Mouse (Mus musculus): ENCODE data around the gene Olfr341.

Gene Olfr341

DNA sequence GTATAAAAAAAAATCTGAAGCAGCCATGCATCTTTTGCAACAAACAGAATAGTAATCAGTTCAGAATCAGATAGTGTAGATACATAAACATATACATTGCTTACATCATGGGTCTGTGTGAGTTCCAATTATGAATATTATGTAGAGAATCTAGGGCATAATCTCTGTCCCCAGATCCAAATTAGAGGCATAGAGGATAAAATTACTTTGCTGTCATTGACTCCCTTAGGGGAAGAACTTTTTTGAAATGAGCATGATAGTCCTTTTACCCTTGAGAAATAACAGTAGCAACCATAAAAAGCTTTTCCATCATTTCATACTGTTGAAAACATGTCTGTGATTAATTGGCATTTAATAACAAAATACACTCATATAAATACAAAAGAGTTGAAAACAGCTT, at the start of gene Olfr341:
Gene Olfr341, minus strand, starts transcription at position 101 of the 400 bp plus-strand sequence.
- DNase-seq (ENCODE audit: low spot score), result no peak

DNA sequence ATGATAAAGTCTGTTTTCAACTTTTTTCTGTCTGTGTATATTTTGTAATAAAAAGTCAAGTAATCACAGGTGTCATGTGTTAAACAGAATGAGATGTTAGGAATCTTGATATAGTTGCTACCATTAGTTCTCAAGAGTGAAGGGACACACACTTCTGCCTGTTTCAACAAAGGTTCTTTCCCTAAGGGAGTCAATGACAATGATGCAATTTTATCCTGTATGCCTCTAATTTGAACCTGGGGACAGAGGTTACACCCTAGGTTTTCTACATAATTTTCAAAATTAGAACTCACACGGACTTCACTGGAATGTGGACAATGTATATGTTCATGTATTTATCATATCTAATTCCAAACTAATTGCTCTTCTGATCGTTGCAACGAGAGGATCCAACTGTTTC, 42.4 kb upstream of the Olfr341 start, which contains the start of gene Olfr342:
Gene Olfr342, plus strand, starts transcription at position 301 of the 400 bp plus-strand sequence.
- no peak for DNase-seq (ENCODE audit: low spot score)

DNA sequence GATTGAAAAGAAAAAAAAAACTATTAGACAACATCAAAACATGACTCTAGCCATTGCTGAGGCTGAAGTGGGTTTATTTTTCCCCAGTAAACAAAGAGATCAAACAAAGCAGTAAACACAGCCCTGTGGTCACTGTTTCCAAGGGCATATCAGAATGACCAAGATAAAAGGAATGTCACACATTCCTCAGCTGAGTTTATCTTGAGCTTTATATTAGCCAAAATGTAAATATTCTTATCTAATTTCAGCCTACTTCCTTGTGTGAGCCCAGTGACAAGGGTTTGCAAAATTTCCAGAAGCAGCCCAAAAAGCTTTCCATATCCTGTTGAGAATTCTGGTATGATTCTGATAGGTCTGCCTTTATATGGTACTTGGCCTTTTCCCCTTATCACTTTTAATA, 8.6 kb downstream of the Olfr341 start:
- DNase-seq (ENCODE audit: low spot score), result no peak

DNA sequence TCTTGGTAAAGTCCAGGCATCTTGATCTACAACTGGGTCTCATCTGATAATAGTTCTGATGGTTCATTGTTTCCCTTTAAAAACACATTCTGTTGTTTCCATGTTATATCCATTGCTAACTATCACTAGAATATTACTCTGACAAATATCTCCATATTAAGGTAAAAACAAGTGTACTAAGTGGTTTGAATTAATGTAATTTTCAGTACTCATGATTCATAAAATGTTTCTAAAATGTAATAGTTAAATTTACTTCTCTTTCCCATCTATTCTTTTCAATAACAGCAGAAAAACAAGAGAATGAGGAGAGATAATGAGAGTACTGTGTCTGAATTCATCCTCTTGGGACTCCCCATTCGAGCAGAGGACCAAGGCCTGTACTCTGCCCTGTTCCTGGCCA, 30.0 kb downstream of the Olfr341 start, which contains the start of gene Olfr340:
Gene Olfr340, plus strand, starts transcription at position 301 of the 400 bp plus-strand sequence.
- DNase-seq (ENCODE audit: low spot score), result no peak
